Mouse (Mus musculus) embryonic facial prominence, embryonic 10.5 days (tissue): ENCODE measurements around the gene Mrpl46. TPM values are rescaled to one million over a fixed set of nuclear protein-coding genes. Genes with fewer than 3 reads are reported as not detected.
A peak's percentile ranks its signal among the peaks of the same experiment; 100 is the strongest.

ENCODE experiments used
- DNase-seq: peaks from one replicate; pipeline ENCODE4 v3.0.0-alpha.2; 2017; ENCODE audit warnings: low spot score
- H3K27ac ChIP-seq: fragments of 300-500 bp; sonication (generic); replicated peaks from 2 replicates; pipeline ENCODE4 v1.5.1; 2016; ENCODE audit warnings: mild to moderate bottlenecking
- H3K27me3 ChIP-seq: fragments of 300-500 bp; sonication (generic); replicated peaks from 2 replicates; pipeline ENCODE4 v1.6.1; 2016; ENCODE audit warnings: low read depth, mild to moderate bottlenecking; ENCODE audit not compliant: poor library complexity, severe bottlenecking
- H3K36me3 ChIP-seq: fragments of 300-500 bp; sonication (generic); replicated peaks from 2 replicates; pipeline ENCODE4 v1.6.1; 2016; ENCODE audit warnings: mild to moderate bottlenecking, moderate library complexity
- H3K4me1 ChIP-seq: fragments of 300-500 bp; sonication (generic); 2 replicates; pipeline ENCODE4 v1.6.1; 2016
- H3K4me3 ChIP-seq: fragments of 300-500 bp; sonication (generic); 2 replicates; pipeline ENCODE4 v1.5.1; 2016; ENCODE audit warnings: mild to moderate bottlenecking, moderate library complexity
- H3K9me3 ChIP-seq: fragments of 300-500 bp; sonication (generic); 2 replicates; pipeline ENCODE4 v1.6.1; 2016; ENCODE audit warnings: mild to moderate bottlenecking
- WGBS: fragments of 180-500 bp; shearing (Covaris S2); methylation state at CpG from one replicate; pipeline ENCODE4 v1.1.7; 2016; 5-methylcytosine and 5-hydroxymethylcytosine counted together
- polyA plus RNA-seq: library from polyadenylated mRNA; unstranded; fragments of >200 nt; fragmentation: Nextera tagmentation; extraction: Ambion mirVana; gene quantifications from 2 replicates; pipeline ENCODE4 v1.2.1, GENCODE M21; 2016

Gene Mrpl46
- polyA plus RNA-seq, 1 experiment from 2014 or later, result 80.8 TPM

- no peak for DNase-seq
- Histone ChIP-seq H3K4me3 (no peak overlapping the region), H3K36me3 (peaks cover 41% of the 10 kb centered on the region), H3K9me3 (no peaks in the 10 kb centered on the region), H3K27ac (no peak overlapping the region), H3K27me3 (no peaks in the 10 kb centered on the region), H3K4me1 (0 out of 2 replicates have a peak, but pooled peaks cover 2% of the 10 kb centered on the region)
- WGBS, result 83% methylated on average over 6 of the region's 6 CpGs
Measured at GRCm38 (mm10) chr7:78794571-78795092, 11.3 kb upstream of the Mrpl46 start.

- Histone ChIP-seq H3K27ac (no peak overlapping the region), H3K9me3 (no peaks in the 10 kb centered on the region), H3K27me3 (no peaks in the 10 kb centered on the region), H3K4me1 (0 out of 2 replicates have a peak, but pooled peaks cover 2% of the 10 kb centered on the region), H3K36me3 (peaks cover 47% of the 10 kb centered on the region), H3K4me3 (no peak overlapping the region)
- no peak for DNase-seq
- 91% methylated on average over 13 of the region's 13 CpGs for WGBS
Measured at GRCm38 (mm10) chr7:78793895-78794570, 10.7 kb upstream of the Mrpl46 start.

DNA sequence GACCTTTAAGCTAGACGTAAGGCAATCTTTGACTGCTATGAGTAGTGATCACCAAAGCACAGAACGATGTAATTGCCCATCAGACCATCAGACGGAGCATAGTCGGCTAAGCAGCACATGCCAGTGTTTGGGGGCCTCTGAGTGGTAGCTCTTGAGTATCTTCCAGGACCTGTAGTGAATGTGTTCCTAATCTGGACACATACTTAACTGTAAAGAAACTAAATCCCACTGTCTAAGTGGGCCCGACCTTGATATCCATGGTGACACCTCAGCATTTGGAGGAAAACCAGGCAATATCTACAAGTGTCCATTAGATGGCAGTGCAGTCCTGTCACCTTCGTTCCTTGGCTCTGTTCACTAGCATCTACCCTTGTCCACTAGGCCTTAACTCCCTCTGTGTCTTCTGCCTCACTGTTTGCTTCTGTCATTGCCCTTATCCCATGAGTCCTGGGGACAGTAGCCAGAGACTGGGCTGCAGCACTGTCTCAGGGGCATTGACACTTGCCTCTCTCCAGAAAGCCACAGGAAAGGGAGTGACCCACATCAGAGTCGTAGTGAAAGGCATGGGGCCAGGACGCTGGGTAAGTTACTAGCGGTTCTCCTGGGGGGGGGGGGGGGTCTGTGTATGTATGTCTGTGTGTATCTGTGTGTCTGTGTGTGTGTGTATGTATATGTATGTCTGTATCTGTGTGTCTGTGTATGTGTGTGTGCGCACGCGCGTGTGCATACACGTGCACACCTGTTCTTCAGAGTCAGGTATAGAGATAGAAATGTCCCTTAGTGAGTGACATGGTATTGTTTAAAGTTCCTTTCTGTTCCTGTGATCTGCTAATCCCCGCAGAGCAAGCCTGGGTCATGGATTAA, 8.3 kb upstream of the Mrpl46 start:
- H3K27me3 ChIP-seq, result no peaks in the 10 kb centered on the region
- H3K4me1 ChIP-seq, result no peaks in the 10 kb centered on the region
- 86% methylated on average over 15 of the region's 15 CpGs for WGBS
- peak; percentile 47 for DNase-seq
- H3K4me3 ChIP-seq, result no peak overlapping the region
- H3K36me3 ChIP-seq, result peaks cover 66% of the 10 kb centered on the region
- H3K27ac ChIP-seq, result no peak overlapping the region
- H3K9me3 ChIP-seq, result no peaks in the 10 kb centered on the region

GRCm38 (mm10) chr7:78787793-78788380, 4.6 kb upstream of the Mrpl46 start:
- DNase-seq, result no peak
- WGBS, result 92% methylated on average over 12 of the region's 12 CpGs

DNA sequence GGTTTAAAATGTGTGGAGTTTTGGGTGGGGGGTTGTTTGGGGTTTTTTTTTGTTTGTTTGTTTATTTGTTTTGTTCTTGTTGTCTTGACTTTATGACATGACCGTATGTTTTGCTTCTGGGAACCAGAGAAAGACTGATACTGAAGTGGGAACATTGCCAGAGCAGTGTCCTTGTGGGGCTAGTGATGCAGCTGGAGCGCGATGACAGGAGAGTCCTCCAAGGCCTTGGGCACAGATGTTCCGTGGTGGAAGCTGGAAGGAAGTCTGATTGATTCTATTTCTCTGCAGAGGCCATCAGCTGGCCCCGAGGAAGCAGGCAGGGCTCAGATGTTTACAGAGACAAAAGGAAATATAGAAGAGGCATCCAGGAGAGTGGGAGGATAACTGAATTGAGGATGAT, 2.6 kb upstream of the Mrpl46 start:
- WGBS, result 87% methylated on average over 5 of the region's 5 CpGs
- no peaks in the 10 kb centered on the region for H3K9me3 ChIP-seq
- H3K36me3 ChIP-seq, result peaks cover 62% of the 10 kb centered on the region
- no peak for DNase-seq
- no peak overlapping the region for H3K4me3 ChIP-seq
- no peaks in the 10 kb centered on the region for H3K27me3 ChIP-seq
- peaks cover 16% of the 10 kb centered on the region for H3K4me1 ChIP-seq
- H3K27ac ChIP-seq, result no peak overlapping the region

More at GRCm38 (mm10) chr7:78787793-78788380, 4.6 kb upstream of the Mrpl46 start:
- H3K4me1 ChIP-seq, result peaks cover 8% of the 10 kb centered on the region
- no peaks in the 10 kb centered on the region for H3K27me3 ChIP-seq
- H3K27ac ChIP-seq, result no peak overlapping the region
- H3K36me3 ChIP-seq, result peaks cover 80% of the 10 kb centered on the region
- no peak overlapping the region for H3K4me3 ChIP-seq
- no peaks in the 10 kb centered on the region for H3K9me3 ChIP-seq

DNA sequence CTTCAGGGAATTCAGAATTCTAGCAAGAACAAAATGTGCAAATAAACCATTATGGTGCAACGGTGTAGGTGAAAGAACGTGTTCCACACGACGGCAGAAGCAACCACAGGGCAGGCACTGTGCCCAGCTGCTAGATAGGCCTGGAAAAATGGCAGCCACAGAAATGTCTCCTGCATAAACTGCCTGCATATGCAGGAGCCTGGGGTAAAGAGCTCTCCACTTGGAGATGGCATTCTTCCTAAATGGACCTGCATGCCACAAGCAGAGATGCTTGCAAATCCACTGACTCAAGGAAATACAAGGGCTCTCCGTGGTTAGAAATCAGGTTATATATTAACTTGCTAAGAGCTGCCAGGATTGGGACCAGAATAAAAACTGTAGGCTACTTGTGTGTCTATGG, 4.6 kb downstream of the Mrpl46 start:
- no peaks in the 10 kb centered on the region for H3K9me3 ChIP-seq
- WGBS, result 94% methylated on average over 5 of the region's 5 CpGs
- no peak overlapping the region for H3K27ac ChIP-seq
- DNase-seq, result no peak
- peaks cover 11% of the 10 kb centered on the region for H3K4me1 ChIP-seq
- no peaks in the 10 kb centered on the region for H3K27me3 ChIP-seq
- peaks cover 71% of the 10 kb centered on the region for H3K36me3 ChIP-seq
- H3K4me3 ChIP-seq, result no peak overlapping the region

GRCm38 (mm10) chr7:78770936-78771335, 12.4 kb downstream of the Mrpl46 start:
- H3K27me3 ChIP-seq, result 0 out of 2 replicates have a peak, but pooled peaks cover 11% of the 10 kb centered on the region
- H3K4me1 ChIP-seq, result no peaks in the 10 kb centered on the region
- H3K27ac ChIP-seq, result no peak overlapping the region
- WGBS, result 88% methylated on average over 5 of the region's 5 CpGs
- no peaks in the 10 kb centered on the region for H3K9me3 ChIP-seq
- peaks cover 35% of the 10 kb centered on the region for H3K36me3 ChIP-seq
- no peak overlapping the region for H3K4me3 ChIP-seq
- DNase-seq, result no peak

DNA sequence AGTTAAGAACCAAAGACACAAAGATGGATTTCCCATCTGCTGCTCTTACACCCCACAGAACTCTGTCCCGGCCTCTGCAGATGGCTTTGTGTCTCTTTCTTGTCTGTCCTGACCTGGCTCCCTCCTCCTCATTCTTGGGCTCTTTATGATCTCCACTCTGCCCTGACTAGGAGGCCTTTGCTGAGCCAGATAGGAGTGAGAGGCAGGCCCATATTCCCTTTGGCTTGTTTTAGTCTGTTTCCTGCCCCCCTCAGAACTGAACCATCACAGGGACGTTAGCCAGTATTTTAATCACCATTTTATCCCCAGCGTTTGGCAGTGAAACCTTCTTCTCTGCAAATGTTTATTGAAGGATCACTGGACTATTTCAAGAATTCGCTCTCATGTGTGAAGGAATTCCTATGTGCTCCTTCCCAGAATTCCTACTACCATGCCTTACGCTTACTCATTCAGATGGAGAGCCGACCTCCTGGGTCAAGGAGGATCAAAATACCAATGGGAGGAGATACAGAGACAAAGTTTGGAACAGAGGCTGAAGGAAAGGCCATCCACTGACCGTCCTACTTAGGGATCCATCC, 14.2 kb downstream of the Mrpl46 start:
- DNase-seq, result no peak
- no peaks in the 10 kb centered on the region for H3K4me1 ChIP-seq
- peaks cover 17% of the 10 kb centered on the region for H3K36me3 ChIP-seq
- 71% methylated on average over 7 of the region's 7 CpGs for WGBS
- H3K9me3 ChIP-seq, result no peaks in the 10 kb centered on the region
- H3K27ac ChIP-seq, result no peak overlapping the region
- H3K27me3 ChIP-seq, result peaks cover 22% of the 10 kb centered on the region; the same call in 1 of the 2 replicates
- no peak overlapping the region for H3K4me3 ChIP-seq

- DNase-seq, result no peak
- Histone ChIP-seq H3K27me3 (peaks cover 22% of the 10 kb centered on the region; the same call in 1 of the 2 replicates), H3K9me3 (no peaks in the 10 kb centered on the region), H3K4me3 (no peak overlapping the region), H3K36me3 (peaks cover 6% of the 10 kb centered on the region), H3K4me1 (no peaks in the 10 kb centered on the region), H3K27ac (no peak overlapping the region)
- WGBS, result 88% methylated on average over 12 of the region's 12 CpGs
Measured at GRCm38 (mm10) chr7:78767929-78768531, 15.3 kb downstream of the Mrpl46 start.

DNA sequence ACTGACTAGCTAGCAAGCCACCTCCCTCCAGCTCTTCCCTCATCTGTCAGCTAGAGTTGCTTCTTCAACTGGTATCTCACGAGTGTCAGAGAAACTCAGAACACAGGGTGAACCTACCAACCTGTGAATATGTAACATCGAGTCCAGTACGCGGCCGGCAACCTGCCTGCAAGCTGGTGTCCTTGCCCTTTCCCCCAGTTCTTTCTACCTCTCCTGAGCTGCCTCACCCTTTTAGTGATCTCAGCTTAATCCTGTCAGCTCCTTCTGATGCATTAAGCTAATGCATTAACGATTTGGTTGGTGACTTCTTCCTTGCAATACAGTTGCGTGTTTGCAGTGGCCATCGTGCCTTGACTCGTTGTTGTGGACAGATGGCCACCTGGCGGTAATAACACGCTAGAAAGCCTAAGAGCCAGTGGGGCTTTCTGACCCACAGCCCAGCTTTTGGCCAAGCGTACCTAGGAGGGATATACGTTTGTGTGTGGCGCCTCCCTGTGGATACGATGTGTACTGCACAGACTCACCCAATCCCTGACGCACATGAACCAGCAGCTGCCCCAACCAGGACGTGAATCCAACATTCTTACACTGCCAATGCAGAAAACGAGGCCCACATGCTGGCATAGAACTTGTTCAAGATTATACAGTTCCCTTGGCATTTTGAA, 17.2 kb downstream of the Mrpl46 start:
- WGBS, result 25% methylated on average over 18 of the region's 18 CpGs
- Histone ChIP-seq H3K27ac (no peak overlapping the region), H3K4me1 (no peaks in the 10 kb centered on the region), H3K9me3 (no peaks in the 10 kb centered on the region), H3K27me3 (peaks cover 22% of the 10 kb centered on the region; the same call in 1 of the 2 replicates), H3K36me3 (no peaks in the 10 kb centered on the region), H3K4me3 (no peak overlapping the region)
- peak; percentile 85 for DNase-seq

GRCm38 (mm10) chr7:78765215-78765631, 18.1 kb downstream of the Mrpl46 start:
- no peak overlapping the region for H3K27ac ChIP-seq
- no peaks in the 10 kb centered on the region for H3K9me3 ChIP-seq
- DNase-seq, result no peak
- no peaks in the 10 kb centered on the region for H3K36me3 ChIP-seq
- H3K4me1 ChIP-seq, result no peaks in the 10 kb centered on the region
- H3K27me3 ChIP-seq, result peaks cover 22% of the 10 kb centered on the region; the same call in 1 of the 2 replicates
- WGBS, result 78% methylated on average over 5 of the region's 5 CpGs
- no peak overlapping the region for H3K4me3 ChIP-seq
